Mouse (Mus musculus) stomach, embryonic 15.5 days (tissue): ENCODE data around the gene Slc6a19. TPM values are rescaled to one million over a fixed set of nuclear protein-coding genes. Genes with fewer than 3 reads are reported as not detected.

ENCODE experiments used
- ATAC-seq: fragments of 200-750 bp; cut with Nextera tagmentation; 2 replicates; pipeline ENCODE4 v1.8.0; 2017; ENCODE audit warnings: low read depth, moderate number of reproducible peaks, moderate TSS enrichment; ENCODE audit not compliant: insufficient read depth, low FRiP score
- H3K27ac ChIP-seq: fragments of 300-500 bp; sonication (generic); 2 replicates; pipeline ENCODE4 v1.5.1; 2015; ENCODE audit warnings: mild to moderate bottlenecking, inconsistent platforms
- H3K27me3 ChIP-seq: fragments of 300-500 bp; sonication (generic); replicated peaks from 2 replicates; pipeline ENCODE4 v1.6.1; 2015; ENCODE audit warnings: inconsistent platforms
- H3K36me3 ChIP-seq: fragments of 300-500 bp; sonication (generic); 2 replicates; pipeline ENCODE4 v1.6.1; 2015; ENCODE audit warnings: inconsistent platforms
- H3K4me1 ChIP-seq: fragments of 300-500 bp; sonication (generic); 2 replicates; pipeline ENCODE4 v1.6.1; 2015; ENCODE audit warnings: inconsistent platforms
- H3K4me2 ChIP-seq: fragments of 300-500 bp; sonication (generic); 2 replicates; pipeline ENCODE4 v1.6.1; 2015; ENCODE audit warnings: mild to moderate bottlenecking, inconsistent platforms
- H3K4me3 ChIP-seq: fragments of 300-500 bp; sonication (generic); replicated peaks from 2 replicates; pipeline ENCODE4 v1.5.1; 2015; ENCODE audit warnings: inconsistent platforms
- H3K9ac ChIP-seq: fragments of 300-500 bp; sonication (generic); 2 replicates; pipeline ENCODE4 v1.6.1; 2015; ENCODE audit warnings: inconsistent platforms
- H3K9me3 ChIP-seq: fragments of 300-500 bp; sonication (generic); 2 replicates; pipeline ENCODE4 v1.6.1; 2016; ENCODE audit warnings: inconsistent platforms
- WGBS: fragments of 180-500 bp; shearing (Covaris S2); methylation state at CpG from one replicate; pipeline ENCODE4 v1.1.7; 2015; 5-methylcytosine and 5-hydroxymethylcytosine counted together
- polyA plus RNA-seq: library from polyadenylated mRNA; unstranded; fragments of >200 nt; fragmentation: Nextera tagmentation; extraction: Ambion mirVana; gene quantifications from 2 replicates; pipeline ENCODE4 v1.2.1, GENCODE M21; 2015

Gene Slc6a19
- polyA plus RNA-seq, 1 experiment from 2014 or later: 1.9 TPM

DNA sequence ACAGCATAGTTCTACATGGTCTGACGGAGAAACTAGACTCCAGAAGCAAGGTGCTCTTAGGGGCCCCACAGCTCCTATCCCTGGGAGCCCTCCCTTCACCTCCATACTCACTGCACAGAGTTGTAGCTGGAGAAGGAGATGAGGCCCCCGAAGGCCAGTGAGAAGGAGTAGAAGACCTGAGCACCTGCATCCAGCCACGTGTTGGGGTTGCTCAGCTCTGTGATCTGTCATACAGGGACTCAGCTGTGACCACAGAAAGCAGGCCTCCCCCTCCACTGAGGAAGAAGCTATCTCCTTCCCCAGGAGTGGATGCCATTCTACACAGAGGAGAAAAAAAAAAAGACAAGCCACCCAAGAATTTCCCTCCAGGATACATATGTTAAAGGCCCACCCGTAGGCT is 15.7 kb downstream of the Slc6a19 start:
- Histone ChIP-seq H3K9ac (no peak overlapping the region), H3K4me1 (no peaks in the 10 kb centered on the region), H3K27me3 (no peaks in the 10 kb centered on the region), H3K27ac (no peak overlapping the region), H3K9me3 (no peaks in the 10 kb centered on the region), H3K36me3 (no peaks in the 10 kb centered on the region), H3K4me3 (no peak overlapping the region), H3K4me2 (no peak overlapping the region)
- WGBS: 72% methylated on average over 4 of the region's 4 CpGs
- no peak for ATAC-seq

DNA sequence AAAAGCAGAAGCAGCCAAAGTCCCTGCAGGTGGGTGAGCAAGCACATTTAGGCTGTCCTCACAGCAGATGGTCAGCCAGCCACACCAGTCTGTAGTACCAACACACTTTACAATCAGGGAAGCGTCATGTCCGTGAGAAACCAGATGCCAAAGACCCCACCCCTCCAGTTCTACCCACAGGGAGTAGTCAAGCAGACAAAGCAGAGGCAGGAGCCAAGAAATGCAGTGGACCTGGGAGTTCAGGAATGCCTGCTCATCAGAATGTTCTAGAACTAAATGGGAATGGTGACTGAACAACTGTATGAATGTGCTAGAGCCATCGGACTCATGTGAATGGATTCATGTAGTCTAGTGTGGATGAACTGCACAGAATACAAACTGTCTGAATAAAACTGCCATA is 17.1 kb downstream of the Slc6a19 start:
- WGBS: 57% methylated on average over 3 of the region's 3 CpGs
- no peak overlapping the region for H3K9ac ChIP-seq
- no peak overlapping the region for H3K4me2 ChIP-seq
- no peak for ATAC-seq
- no peaks in the 10 kb centered on the region for H3K27me3 ChIP-seq
- H3K36me3 ChIP-seq: no peaks in the 10 kb centered on the region
- H3K4me3 ChIP-seq: no peak overlapping the region
- H3K9me3 ChIP-seq: no peaks in the 10 kb centered on the region
- no peaks in the 10 kb centered on the region for H3K4me1 ChIP-seq
- no peak overlapping the region for H3K27ac ChIP-seq

DNA sequence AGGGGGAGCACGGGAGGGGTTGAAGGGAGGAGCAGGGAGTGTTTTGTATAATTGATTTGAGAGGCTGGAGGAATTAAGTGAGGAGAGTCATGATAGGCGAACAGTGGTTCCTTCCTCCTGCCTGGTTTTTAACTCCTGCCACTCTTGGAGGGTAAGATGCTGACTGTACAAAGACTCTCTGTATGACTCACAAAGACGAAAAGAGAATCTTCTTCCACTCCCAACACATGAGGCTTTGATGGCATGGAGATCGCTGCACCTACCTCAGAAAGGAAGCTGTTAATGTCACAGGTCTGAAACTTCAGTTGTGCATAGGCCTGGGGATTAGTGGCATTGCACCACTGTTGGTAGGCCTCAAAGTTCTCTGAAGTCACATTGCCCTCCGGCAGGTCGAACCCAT is 19.2 kb downstream of the Slc6a19 start:
- Histone ChIP-seq H3K36me3 (no peaks in the 10 kb centered on the region), H3K9me3 (no peaks in the 10 kb centered on the region), H3K4me3 (no peak overlapping the region), H3K4me2 (no peak overlapping the region), H3K9ac (no peak overlapping the region), H3K27ac (no peak overlapping the region), H3K4me1 (no peaks in the 10 kb centered on the region), H3K27me3 (no peaks in the 10 kb centered on the region)
- 73% methylated on average over 6 of the region's 6 CpGs for WGBS
- ATAC-seq: no peak

DNA sequence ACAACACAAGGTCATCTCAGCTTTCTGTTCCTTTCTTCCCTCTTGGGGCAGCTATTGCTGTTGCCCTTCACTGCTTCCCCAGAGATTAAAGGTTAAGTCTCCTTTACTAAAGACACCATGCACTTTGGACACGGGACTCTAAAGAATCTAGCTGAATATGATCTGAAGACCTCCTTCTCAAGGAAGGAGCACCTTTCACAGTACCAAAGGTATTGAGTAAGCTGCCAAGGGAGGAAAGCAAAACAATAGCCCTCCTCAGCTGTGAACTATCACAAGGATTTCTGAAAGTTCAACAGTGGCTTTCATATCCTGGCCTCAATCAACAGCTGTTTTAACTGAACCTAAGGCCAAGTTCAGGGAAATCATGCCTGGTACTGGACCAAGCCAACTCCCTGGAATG is 20.3 kb downstream of the Slc6a19 start:
- 64% methylated on average over 1 of the region's 1 CpGs for WGBS
- H3K36me3 ChIP-seq: no peaks in the 10 kb centered on the region
- no peak for ATAC-seq

DNA sequence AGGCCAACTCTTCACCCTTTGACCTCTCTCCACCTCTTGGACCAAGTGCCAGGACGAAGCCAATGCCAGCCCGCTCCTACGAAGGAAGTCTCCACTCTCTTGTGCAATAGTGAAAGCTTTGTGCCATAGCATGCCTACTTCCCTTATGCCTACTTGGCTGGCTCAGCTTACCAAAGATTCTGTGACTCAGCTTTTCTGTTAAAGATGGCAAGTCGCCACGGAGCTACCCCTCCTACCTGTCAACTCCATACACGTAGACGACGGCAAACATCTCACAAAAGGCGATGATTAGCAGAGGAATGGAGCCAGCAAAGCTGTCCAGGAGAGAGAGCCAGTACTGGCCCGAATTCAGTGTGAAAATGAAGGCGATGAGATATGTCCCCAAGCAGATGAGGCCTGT is 21.0 kb downstream of the Slc6a19 start:
- Histone ChIP-seq H3K9ac (no peak overlapping the region), H3K4me1 (no peaks in the 10 kb centered on the region), H3K4me2 (no peak overlapping the region), H3K4me3 (no peak overlapping the region), H3K36me3 (no peaks in the 10 kb centered on the region), H3K27ac (no peak overlapping the region), H3K9me3 (no peaks in the 10 kb centered on the region), H3K27me3 (no peaks in the 10 kb centered on the region)
- ATAC-seq: no peak
- WGBS: 82% methylated on average over 11 of the region's 11 CpGs

More for the DNA sequence above, 20.3 kb downstream of the Slc6a19 start:
- Histone ChIP-seq H3K9me3 (no peaks in the 10 kb centered on the region), H3K27ac (no peak overlapping the region), H3K4me2 (no peak overlapping the region), H3K4me3 (no peak overlapping the region), H3K4me1 (no peaks in the 10 kb centered on the region), H3K9ac (no peak overlapping the region), H3K27me3 (no peaks in the 10 kb centered on the region)

DNA sequence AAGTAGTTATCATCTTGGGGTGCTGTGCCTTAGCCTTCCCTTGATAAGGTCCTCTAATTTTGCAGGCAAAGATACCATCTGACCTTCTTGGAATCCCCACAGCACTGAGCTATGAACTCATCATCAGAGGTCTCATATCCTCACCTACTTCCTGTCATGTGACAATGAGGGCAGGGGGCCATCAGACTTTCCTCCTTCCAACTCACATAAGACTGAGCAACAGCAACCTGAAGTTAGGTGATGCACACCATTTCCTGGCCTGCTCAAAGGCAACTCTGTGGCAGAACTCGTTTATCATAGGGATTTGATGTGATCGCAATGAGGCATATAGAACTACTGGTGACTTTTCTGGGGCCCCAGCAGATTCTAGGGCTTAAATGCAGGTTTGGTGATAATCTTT is 22.4 kb downstream of the Slc6a19 start:
- Histone ChIP-seq H3K9me3 (no peaks in the 10 kb centered on the region), H3K4me2 (no peak overlapping the region), H3K9ac (no peak overlapping the region), H3K27me3 (no peaks in the 10 kb centered on the region), H3K36me3 (no peaks in the 10 kb centered on the region), H3K27ac (no peak overlapping the region), H3K4me3 (no peak overlapping the region), H3K4me1 (no peaks in the 10 kb centered on the region)
- WGBS: 86% methylated on average over 2 of the region's 2 CpGs
- ATAC-seq: no peak

DNA sequence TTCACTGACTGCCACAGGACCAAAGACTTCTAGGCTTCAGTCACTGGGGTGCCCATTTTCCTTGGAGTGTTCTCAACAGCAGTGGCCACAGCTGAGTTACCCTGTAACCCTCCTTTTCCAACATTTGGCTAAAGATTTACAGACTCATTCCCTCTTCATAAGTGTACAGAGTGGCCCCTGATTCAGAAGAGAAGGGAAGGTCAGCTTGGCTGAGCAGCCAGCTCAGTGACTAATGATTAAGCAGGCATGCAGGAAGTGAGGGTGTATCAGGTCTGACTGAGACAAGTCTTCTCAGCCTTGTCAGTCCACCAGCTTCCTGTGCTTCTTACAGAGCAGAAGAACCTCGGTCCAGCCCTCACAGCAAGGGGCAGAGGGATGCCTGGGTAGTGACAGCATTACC is 24.3 kb downstream of the Slc6a19 start:
- 18% methylated on average over 1 of the region's 1 CpGs for WGBS
- H3K27me3 ChIP-seq: no peaks in the 10 kb centered on the region
- H3K27ac ChIP-seq: no peak overlapping the region
- H3K36me3 ChIP-seq: no peaks in the 10 kb centered on the region
- no peaks in the 10 kb centered on the region for H3K4me1 ChIP-seq
- H3K9me3 ChIP-seq: no peaks in the 10 kb centered on the region
- no peak overlapping the region for H3K4me2 ChIP-seq
- no peak overlapping the region for H3K9ac ChIP-seq
- no peak overlapping the region for H3K4me3 ChIP-seq
- ATAC-seq: no peak

DNA sequence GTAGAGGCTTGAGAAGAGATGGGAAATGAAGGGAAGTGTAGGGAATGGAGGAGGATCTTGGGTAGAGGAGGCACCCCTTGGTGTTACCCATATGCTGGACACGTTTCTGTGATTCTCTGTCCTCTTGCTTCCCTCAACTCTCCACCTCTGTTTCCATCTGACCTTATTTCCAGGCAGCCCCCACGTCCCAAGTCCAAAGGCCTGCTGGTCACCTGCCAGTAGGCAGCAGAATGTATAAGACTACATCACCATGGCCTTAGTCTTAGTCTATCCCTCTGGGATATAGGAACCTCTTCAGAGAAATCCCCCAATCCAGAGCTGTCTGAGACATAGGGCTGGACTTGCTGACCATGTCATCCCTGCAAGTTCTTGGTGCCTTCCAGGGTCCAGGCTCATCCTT is 25.4 kb downstream of the Slc6a19 start:
- no peak for ATAC-seq
- H3K4me2 ChIP-seq: no peak overlapping the region
- 62% methylated on average over 2 of the region's 2 CpGs for WGBS
- no peaks in the 10 kb centered on the region for H3K27me3 ChIP-seq
- no peaks in the 10 kb centered on the region for H3K9me3 ChIP-seq
- no peaks in the 10 kb centered on the region for H3K36me3 ChIP-seq
- H3K9ac ChIP-seq: no peak overlapping the region
- H3K4me1 ChIP-seq: no peaks in the 10 kb centered on the region
- H3K27ac ChIP-seq: no peak overlapping the region
- H3K4me3 ChIP-seq: no peak overlapping the region

DNA sequence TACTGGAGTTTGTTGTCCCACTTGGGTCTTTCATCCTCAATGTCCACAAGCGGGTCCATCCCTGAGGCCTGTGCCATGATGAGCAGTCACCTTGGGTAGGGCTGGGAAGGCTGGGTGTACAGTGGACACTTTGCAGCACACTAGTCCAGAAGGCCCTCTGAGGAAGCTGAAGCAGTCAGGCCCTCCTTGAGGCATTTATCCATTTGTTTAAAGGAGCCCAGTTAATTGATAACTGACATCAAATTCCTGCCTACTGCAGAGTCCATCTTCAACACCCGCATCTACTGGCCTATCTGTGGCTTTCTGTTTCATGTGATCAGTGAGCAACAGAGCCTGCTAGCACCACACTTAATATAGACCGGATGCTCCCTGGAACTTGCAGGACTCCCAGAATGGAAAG is 26.8 kb downstream of the Slc6a19 start, which contains the start of gene Slc6a18:
Slc6a18 (minus strand) TSS at position 171 of the 400 bp plus-strand sequence.
- Histone ChIP-seq H3K9ac (no peak within 1 kb of the TSS), H3K4me1 (no peaks in the 10 kb centered on the region), H3K36me3 (no peaks in the 10 kb centered on the region), H3K4me3 (no peak within 1 kb of the TSS), H3K27me3 (no peaks in the 10 kb centered on the region), H3K9me3 (no peaks in the 10 kb centered on the region), H3K4me2 (no peak within 1 kb of the TSS), H3K27ac (no peak within 1 kb of the TSS)
- no peak for ATAC-seq
- WGBS: 78% methylated on average over 3 of the region's 3 CpGs

DNA sequence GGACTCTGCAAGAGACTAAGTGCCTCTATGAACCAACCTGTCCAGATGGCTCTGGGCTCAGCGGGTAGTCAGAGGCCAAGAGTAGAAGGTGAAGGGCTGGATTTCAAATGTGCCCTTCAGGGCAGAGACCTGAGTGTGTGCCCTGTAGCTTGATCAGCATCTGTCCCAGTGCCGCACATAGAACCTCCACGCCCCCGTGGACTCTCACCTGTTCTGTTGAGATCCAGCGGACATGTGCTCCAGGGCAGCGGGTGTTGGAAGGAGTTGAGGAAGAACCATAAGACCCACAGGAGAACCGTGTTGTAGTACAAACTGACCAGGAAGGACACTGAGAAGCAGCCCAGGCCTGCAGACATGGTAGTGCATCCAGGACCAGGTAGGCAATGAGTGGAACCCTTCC is 29.5 kb downstream of the Slc6a19 start:
- no peaks in the 10 kb centered on the region for H3K4me1 ChIP-seq
- H3K9me3 ChIP-seq: no peaks in the 10 kb centered on the region
- ATAC-seq: no peak
- H3K27ac ChIP-seq: no peak overlapping the region
- H3K4me3 ChIP-seq: no peak overlapping the region
- no peaks in the 10 kb centered on the region for H3K36me3 ChIP-seq
- no peak overlapping the region for H3K9ac ChIP-seq
- H3K27me3 ChIP-seq: no peaks in the 10 kb centered on the region
- WGBS: 85% methylated on average over 7 of the region's 7 CpGs
- no peak overlapping the region for H3K4me2 ChIP-seq

DNA sequence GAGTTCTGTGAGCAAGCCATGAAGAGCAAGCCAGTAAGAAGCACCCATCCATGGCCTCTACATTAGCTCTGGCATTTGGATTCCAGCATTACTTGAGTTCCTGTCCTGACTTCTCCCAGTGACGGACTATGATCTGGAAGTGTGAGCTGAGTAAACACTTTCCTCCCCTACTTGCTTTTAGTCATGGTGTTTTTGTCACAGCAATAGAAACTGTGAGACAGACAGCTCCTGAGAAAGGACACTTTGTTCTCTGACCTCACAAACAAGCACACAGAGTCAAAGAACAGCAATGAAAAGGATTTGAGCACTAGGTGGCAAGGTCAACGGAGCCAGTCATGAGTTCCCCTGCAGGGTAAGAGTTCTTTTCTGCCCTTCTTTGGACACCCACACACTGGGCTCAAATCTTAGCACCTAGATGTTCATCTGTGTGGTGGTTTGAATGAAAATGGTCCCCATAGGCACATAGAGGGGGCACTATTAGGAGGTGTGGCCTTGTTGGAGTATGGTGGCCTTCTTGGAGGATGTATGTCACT is 44.4 kb downstream of the Slc6a19 start:
- no peak overlapping the region for H3K4me2 ChIP-seq
- H3K4me3 ChIP-seq: no peak overlapping the region
- no peak overlapping the region for H3K27ac ChIP-seq
- no peaks in the 10 kb centered on the region for H3K4me1 ChIP-seq
- ATAC-seq: no peak
- H3K9me3 ChIP-seq: no peaks in the 10 kb centered on the region
- H3K36me3 ChIP-seq: no peaks in the 10 kb centered on the region
- no peaks in the 10 kb centered on the region for H3K27me3 ChIP-seq
- no peak overlapping the region for H3K9ac ChIP-seq
- WGBS: 60% methylated on average over 2 of the region's 2 CpGs

DNA sequence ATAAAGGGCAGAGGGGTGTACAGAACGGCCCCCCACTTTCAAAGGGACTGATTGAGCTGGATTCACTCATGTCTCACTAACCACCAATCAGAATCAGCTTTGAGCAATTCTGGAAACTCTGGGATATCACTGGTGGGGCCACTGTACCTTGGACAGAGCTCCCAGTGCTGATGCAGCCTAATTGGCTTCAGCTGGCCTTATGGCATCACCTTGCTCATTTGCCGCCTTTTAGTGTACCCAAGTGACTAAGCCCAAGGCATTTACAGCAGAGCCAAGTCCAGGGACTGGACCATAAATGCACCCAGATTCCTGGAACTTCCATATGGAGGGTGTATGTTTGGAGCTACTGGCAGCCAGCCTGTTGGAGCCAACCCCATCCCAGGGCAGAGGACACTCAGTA is 45.7 kb downstream of the Slc6a19 start:
- Histone ChIP-seq H3K4me3 (no peak overlapping the region), H3K4me2 (no peak overlapping the region), H3K9ac (no peak overlapping the region), H3K27ac (no peak overlapping the region), H3K9me3 (no peaks in the 10 kb centered on the region), H3K27me3 (no peaks in the 10 kb centered on the region), H3K36me3 (no peaks in the 10 kb centered on the region), H3K4me1 (no peaks in the 10 kb centered on the region)
- ATAC-seq: no peak
- 34% methylated on average over 2 of the region's 2 CpGs for WGBS

DNA sequence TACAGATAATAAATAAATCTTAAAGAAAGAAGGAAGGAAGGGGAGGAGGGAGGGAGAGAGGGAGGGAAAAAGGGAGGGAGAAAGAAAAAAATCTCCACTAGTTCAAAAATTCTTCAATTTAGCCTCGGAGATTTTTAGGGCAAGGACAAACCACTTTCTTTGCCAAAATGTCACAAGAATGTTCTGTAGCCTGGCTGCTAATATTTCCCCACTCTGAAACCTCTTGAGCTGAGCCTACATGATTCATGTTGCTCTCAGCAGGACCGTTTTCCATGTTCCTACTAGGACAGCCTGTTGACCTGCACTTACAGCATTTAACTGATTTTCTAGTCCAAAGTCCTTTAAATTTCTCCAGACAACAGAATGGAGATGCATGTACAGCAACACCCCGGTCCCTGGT is 49.7 kb downstream of the Slc6a19 start:
- Histone ChIP-seq H3K27me3 (no peaks in the 10 kb centered on the region), H3K4me3 (no peak overlapping the region), H3K9ac (no peak overlapping the region), H3K27ac (no peak overlapping the region), H3K4me1 (no peaks in the 10 kb centered on the region), H3K4me2 (no peak overlapping the region), H3K36me3 (no peaks in the 10 kb centered on the region), H3K9me3 (no peaks in the 10 kb centered on the region)
- no peak for ATAC-seq
- WGBS: 70% methylated on average over 3 of the region's 3 CpGs
